Mouse (Mus musculus) testis, adult 2 months (tissue): ENCODE results near the gene Dennd1b.

Experiments used
- CTCF ChIP-seq: fragments of 200-500 bp; IDR thresholded peaks from 2 replicates; pipeline ENCODE4 v1.5.1; 2012; ENCODE audit warnings: low read depth, mild to moderate bottlenecking, inconsistent platforms, low read length, moderate library complexity; ENCODE audit not compliant: control insufficient read depth, insufficient read depth, insufficient replicate concordance
- POLR2A ChIP-seq: fragments of 200-500 bp; IDR thresholded peaks from 2 replicates; pipeline ENCODE4 v1.6.1; 2012; ENCODE audit warnings: low read depth, mild to moderate bottlenecking, inconsistent platforms, low read length, moderate library complexity; ENCODE audit not compliant: control insufficient read depth

DNA sequence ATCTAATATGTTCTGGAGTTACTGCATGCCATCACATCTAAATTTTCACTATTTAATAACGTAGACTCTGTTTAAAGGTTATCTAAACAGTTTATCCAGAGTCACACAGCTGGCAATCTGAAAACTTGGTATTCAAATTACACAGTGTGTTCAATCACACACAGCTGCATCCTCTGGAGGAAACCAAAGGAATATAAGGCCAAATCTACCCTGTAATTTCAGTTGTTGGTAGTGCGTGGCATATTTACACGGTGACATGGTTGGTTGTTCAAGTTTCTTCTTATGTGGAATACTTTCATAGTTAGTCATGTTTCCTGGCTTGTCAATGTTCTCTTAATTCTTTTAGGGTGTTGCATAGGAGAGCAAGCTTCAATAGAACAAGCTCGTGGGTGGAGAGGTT, 247.3 kb downstream of the Dennd1b start:
- no peak for TF ChIP-seq CTCF
- no peak for TF ChIP-seq POLR2A
